Mouse (Mus musculus): ENCODE data around the gene Limd1. TPM values are rescaled to one million over a fixed set of nuclear protein-coding genes. Genes with fewer than 3 reads are reported as not detected.

Limd1 gene
- polyA plus RNA-seq, 1 experiment from 2014 or later, result 14.1 TPM

DNA sequence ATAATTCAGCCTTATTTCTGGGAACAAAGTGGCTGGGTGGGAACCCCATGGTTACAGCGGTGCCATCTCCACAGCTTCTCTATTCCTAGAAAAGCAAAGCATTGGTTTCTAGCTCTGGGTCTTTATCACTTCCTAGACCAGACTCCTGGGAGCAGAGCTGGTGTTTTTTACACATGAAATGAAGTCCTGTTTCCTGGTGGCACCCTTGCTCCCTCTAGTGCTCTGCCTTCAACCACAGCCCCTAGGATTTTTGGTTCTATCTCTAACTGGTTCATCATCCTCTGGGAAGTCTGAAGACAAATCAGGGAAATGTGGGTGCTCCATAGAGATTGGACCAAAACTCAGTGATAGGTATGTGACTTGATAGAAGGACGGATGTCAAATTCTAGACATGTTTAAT lies 28.9 kb downstream of the Limd1 start:
- Histone ChIP-seq H3K36me3 (replicated peaks; ENCODE audit: control insufficient read depth, insufficient read depth) (peaks cover under 1% of the 10 kb centered on the region; the same call in 1 of the 2 replicates), H3K27me3 (ENCODE audit: control insufficient read depth, insufficient read depth, low read length) (no peaks in the 10 kb centered on the region), H3K4me3 (replicated peaks; ENCODE audit: low read length) (no peak overlapping the region), H3K9ac (no peak overlapping the region), H3K27ac (no peak overlapping the region), H3K4me1 (replicated peaks; ENCODE audit: control insufficient read depth, insufficient read depth, low read length) (peaks cover 4% of the 10 kb centered on the region), H3K9me3 (ENCODE audit: control insufficient read depth, low read length) (no peaks in the 10 kb centered on the region), H3K4me2 (replicated peaks) (no peak overlapping the region)
- 87% methylated on average over 2 of the region's 2 CpGs for WGBS
- ATAC-seq (ENCODE audit: low FRiP score) (no peak), DNase-seq (ENCODE audit: low spot score) (no peak)

DNA sequence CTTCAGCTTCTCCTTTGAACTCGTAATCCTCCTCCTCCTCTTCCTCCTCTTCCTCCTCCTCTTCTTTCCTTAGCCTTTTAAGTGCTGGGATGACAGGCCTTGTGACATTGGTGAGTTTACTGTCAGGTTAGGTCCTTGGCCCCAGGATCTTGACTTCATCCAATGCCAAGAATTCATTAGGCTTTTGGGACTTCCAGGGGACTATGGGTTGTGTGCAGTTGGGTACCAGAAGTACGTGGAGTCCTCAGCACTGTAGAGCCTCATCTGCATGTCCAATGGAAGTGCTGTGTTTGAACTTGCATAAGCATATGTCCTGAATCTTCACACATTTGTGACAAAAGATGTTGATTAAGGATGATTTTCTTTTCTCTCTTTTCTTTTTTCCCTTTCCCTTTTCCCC lies 30.5 kb downstream of the Limd1 start:
- Histone ChIP-seq H3K9ac (no peak overlapping the region), H3K27ac (no peak overlapping the region), H3K9me3 (ENCODE audit: control insufficient read depth, low read length) (no peaks in the 10 kb centered on the region), H3K4me1 (replicated peaks; ENCODE audit: control insufficient read depth, insufficient read depth, low read length) (peaks cover 4% of the 10 kb centered on the region), H3K36me3 (replicated peaks; ENCODE audit: control insufficient read depth, insufficient read depth) (peaks cover 5% of the 10 kb centered on the region; the same call in 1 of the 2 replicates), H3K4me2 (replicated peaks) (no peak overlapping the region), H3K4me3 (replicated peaks; ENCODE audit: low read length) (no peak overlapping the region), H3K27me3 (ENCODE audit: control insufficient read depth, insufficient read depth, low read length) (no peaks in the 10 kb centered on the region)
- ATAC-seq (ENCODE audit: low FRiP score) (no peak), DNase-seq (ENCODE audit: low spot score) (no peak)
- WGBS, result 80% methylated on average over 2 of the region's 2 CpGs

DNA sequence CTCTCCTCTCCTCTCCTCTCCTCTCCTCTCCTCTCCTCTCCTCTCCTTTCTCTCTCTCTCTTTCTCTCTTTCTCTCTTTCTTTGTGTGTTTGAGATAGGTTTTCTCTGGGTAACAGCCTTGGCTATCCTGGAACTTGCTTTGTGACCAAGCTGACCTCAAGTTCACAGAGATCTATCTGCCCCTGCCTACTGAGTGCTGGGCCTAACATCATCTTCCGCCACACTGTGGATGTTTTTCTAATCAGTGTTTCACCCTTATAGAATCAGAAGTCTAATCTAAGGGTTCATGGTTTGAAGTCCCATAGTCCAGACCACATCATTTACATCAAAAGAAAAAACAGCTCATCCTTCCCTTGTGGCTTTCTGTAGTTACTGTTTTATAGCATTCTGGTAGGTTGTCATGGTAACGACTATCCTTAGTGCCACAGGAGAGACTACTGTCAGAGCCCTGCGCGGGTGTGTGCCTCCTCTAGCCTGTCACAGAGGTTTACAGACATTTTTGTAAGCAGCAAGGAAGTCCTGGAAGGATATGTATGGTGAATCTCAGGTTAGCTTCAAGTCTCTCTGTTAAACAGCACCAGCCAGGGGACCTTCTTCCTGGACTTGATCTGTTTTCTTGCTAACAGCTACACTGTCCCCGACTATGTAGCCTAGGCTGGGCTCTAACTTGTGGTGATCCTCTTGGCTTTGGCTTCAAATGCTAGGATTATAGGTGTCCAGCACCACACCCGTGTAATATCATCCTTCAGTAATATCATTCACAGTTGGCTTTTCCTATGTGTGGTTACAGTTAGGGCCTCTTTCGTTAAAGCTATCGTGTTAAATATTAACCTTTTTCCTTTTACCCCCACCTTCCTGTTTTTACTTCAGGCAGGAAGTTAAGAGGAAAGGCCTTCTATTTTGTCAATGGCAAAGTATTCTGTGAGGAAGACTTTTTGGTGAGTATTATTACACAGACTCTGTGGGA lies 31.4 kb downstream of the Limd1 start:
- peaks cover 5% of the 10 kb centered on the region; the same call in 1 of the 2 replicates for H3K36me3 ChIP-seq (replicated peaks; ENCODE audit: control insufficient read depth, insufficient read depth)

DNA sequence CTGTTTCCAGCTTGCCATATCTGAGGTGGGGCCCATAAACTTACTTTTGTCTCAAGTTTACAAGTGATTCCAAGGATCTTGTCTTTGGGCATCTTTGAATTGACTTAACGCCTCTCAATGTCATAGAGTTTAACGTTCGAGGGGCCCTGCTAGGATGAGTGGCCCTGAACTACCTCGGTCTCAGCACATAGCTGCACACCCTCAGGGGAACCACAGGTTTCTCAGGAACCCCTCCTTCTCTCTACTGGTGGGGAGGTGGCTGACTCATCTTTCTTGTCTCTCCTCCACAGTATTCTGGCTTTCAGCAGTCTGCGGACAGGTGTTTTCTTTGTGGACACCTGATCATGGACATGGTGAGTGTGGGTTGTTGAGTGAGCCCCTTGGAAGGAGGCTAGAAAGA lies 32.4 kb downstream of the Limd1 start:
- H3K9ac ChIP-seq, result no peak overlapping the region
- H3K36me3 ChIP-seq (replicated peaks; ENCODE audit: control insufficient read depth, insufficient read depth), result peaks cover 5% of the 10 kb centered on the region; the same call in 1 of the 2 replicates
- H3K4me3 ChIP-seq (replicated peaks; ENCODE audit: low read length), result no peak overlapping the region
- H3K27ac ChIP-seq, result no peak overlapping the region
- peaks cover 4% of the 10 kb centered on the region for H3K4me1 ChIP-seq (replicated peaks; ENCODE audit: control insufficient read depth, insufficient read depth, low read length)
- DNase-seq (ENCODE audit: low spot score), result no peak
- H3K4me2 ChIP-seq (replicated peaks), result no peak overlapping the region
- WGBS, result 94% methylated on average over 5 of the region's 5 CpGs
- no peak for ATAC-seq (ENCODE audit: low FRiP score)
- no peaks in the 10 kb centered on the region for H3K27me3 ChIP-seq (ENCODE audit: control insufficient read depth, insufficient read depth, low read length)
- H3K9me3 ChIP-seq (ENCODE audit: control insufficient read depth, low read length), result no peaks in the 10 kb centered on the region

More for the DNA sequence above, 31.4 kb downstream of the Limd1 start:
- Histone ChIP-seq H3K4me3 (replicated peaks; ENCODE audit: low read length) (no peak overlapping the region), H3K4me2 (replicated peaks) (no peak overlapping the region), H3K4me1 (replicated peaks; ENCODE audit: control insufficient read depth, insufficient read depth, low read length) (peaks cover 4% of the 10 kb centered on the region), H3K27me3 (ENCODE audit: control insufficient read depth, insufficient read depth, low read length) (no peaks in the 10 kb centered on the region), H3K9ac (no peak overlapping the region), H3K9me3 (ENCODE audit: control insufficient read depth, low read length) (no peaks in the 10 kb centered on the region), H3K27ac (no peak overlapping the region)
- DNase-seq (ENCODE audit: low spot score), result no peak
- 0 out of 2 replicates have a peak, but pooled peaks have one; percentile 48 for ATAC-seq (ENCODE audit: low FRiP score)
- WGBS, result 78% methylated on average over 8 of the region's 8 CpGs

DNA sequence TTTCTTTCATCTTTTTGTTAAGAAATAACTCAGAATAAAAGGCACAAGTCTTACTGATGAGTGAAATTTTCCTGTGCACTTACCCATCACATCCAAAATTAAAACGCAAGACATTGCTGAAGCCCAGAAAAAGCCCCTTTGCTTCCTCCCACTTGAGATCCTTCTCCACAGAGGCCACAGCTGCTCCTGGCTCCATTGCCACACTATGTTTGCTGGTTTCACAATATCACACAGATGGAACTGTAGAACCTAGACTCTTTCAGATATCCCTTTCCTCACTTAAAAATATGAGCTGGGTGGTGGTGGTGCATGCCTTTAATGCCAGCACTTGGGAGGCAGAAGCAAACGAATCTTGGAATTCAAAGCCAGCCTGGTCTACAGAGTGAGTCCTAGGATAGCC lies 34.0 kb downstream of the Limd1 start:
- Histone ChIP-seq H3K4me1 (replicated peaks; ENCODE audit: control insufficient read depth, insufficient read depth, low read length) (peaks cover 4% of the 10 kb centered on the region), H3K9ac (no peak overlapping the region), H3K27ac (no peak overlapping the region), H3K4me2 (replicated peaks) (no peak overlapping the region), H3K9me3 (ENCODE audit: control insufficient read depth, low read length) (no peaks in the 10 kb centered on the region), H3K4me3 (replicated peaks; ENCODE audit: low read length) (no peak overlapping the region), H3K27me3 (ENCODE audit: control insufficient read depth, insufficient read depth, low read length) (no peaks in the 10 kb centered on the region), H3K36me3 (replicated peaks; ENCODE audit: control insufficient read depth, insufficient read depth) (peaks cover 11% of the 10 kb centered on the region; the same call in 1 of the 2 replicates)
- DNase-seq (ENCODE audit: low spot score) (no peak), ATAC-seq (ENCODE audit: low FRiP score) (no peak)
- WGBS, result 92% methylated on average over 2 of the region's 2 CpGs

DNA sequence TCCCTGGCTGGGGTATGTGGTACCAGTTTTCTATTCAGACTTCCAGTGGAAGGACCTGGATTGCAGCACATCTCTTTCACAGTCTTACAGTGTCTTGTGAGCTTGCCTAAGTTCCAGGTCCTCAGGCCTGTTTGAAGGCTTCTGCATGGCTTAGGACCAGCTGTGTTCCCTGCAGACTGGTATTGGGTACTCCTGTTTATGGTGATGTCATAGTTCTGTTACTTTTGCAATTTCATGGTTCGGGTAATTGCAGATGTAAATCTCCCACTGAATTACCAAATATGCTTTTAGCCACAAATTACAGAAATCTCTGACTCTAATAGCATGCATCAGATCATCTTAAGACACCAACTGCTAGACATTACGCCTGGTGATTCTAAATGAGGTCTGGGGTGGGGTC lies 36.6 kb downstream of the Limd1 start:
- no peaks in the 10 kb centered on the region for H3K27me3 ChIP-seq (ENCODE audit: control insufficient read depth, insufficient read depth, low read length)
- 94% methylated on average over 2 of the region's 2 CpGs for WGBS
- ATAC-seq (ENCODE audit: low FRiP score), result no peak
- no peak overlapping the region for H3K9ac ChIP-seq
- no peak overlapping the region for H3K27ac ChIP-seq
- H3K4me3 ChIP-seq (replicated peaks; ENCODE audit: low read length), result no peak overlapping the region
- peaks cover under 1% of the 10 kb centered on the region for H3K4me1 ChIP-seq (replicated peaks; ENCODE audit: control insufficient read depth, insufficient read depth, low read length)
- no peaks in the 10 kb centered on the region for H3K9me3 ChIP-seq (ENCODE audit: control insufficient read depth, low read length)
- H3K4me2 ChIP-seq (replicated peaks), result no peak overlapping the region
- no peak for DNase-seq (ENCODE audit: low spot score)
- H3K36me3 ChIP-seq (replicated peaks; ENCODE audit: control insufficient read depth, insufficient read depth), result peaks cover 25% of the 10 kb centered on the region

DNA sequence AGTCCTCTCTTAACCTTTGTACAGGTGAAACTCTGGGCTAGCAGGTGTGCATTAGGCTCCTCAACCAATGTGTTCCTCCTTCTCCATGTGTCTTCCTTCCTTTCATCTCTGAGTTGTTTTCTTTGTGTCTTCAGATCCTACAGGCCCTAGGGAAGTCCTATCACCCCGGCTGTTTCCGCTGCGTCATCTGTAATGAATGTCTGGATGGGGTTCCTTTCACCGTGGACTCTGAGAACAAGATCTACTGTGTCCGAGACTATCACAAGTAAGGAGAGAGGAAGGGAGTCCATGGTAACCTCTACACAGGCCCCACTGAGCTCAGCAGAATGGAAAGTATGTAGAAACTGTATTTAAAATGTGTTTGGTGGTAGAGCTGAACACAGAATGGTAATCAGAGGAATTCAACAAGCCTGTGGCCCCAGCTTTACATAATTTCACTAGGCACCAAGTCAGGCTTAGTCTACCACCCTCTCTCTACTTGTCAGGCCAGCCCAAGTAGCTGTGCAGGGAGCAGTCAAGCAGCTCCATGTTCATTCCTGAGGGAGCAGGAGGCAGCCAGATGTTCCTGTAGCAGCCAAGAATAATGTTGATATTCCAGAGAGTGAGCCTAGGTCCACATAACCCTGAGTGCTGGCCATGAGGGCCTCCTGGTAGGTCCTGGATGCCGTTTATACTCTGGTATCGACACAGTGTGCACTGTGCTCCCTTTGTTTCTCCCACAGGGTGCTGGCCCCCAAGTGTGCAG lies 38.3 kb downstream of the Limd1 start:
- no peak overlapping the region; the same call in 1 of the 2 replicates for H3K27ac ChIP-seq
- no peaks in the 10 kb centered on the region for H3K9me3 ChIP-seq (ENCODE audit: control insufficient read depth, low read length)
- WGBS, result 97% methylated on average over 7 of the region's 7 CpGs
- ATAC-seq (ENCODE audit: low FRiP score), result no peak
- H3K36me3 ChIP-seq (replicated peaks; ENCODE audit: control insufficient read depth, insufficient read depth), result peaks cover 28% of the 10 kb centered on the region
- H3K27me3 ChIP-seq (ENCODE audit: control insufficient read depth, insufficient read depth, low read length), result no peaks in the 10 kb centered on the region
- no peaks in the 10 kb centered on the region for H3K4me1 ChIP-seq (replicated peaks; ENCODE audit: control insufficient read depth, insufficient read depth, low read length)
- H3K4me3 ChIP-seq (replicated peaks; ENCODE audit: low read length), result no peak overlapping the region
- no peak overlapping the region for H3K4me2 ChIP-seq (replicated peaks)
- no peak overlapping the region for H3K9ac ChIP-seq
- no peak for DNase-seq (ENCODE audit: low spot score)

DNA sequence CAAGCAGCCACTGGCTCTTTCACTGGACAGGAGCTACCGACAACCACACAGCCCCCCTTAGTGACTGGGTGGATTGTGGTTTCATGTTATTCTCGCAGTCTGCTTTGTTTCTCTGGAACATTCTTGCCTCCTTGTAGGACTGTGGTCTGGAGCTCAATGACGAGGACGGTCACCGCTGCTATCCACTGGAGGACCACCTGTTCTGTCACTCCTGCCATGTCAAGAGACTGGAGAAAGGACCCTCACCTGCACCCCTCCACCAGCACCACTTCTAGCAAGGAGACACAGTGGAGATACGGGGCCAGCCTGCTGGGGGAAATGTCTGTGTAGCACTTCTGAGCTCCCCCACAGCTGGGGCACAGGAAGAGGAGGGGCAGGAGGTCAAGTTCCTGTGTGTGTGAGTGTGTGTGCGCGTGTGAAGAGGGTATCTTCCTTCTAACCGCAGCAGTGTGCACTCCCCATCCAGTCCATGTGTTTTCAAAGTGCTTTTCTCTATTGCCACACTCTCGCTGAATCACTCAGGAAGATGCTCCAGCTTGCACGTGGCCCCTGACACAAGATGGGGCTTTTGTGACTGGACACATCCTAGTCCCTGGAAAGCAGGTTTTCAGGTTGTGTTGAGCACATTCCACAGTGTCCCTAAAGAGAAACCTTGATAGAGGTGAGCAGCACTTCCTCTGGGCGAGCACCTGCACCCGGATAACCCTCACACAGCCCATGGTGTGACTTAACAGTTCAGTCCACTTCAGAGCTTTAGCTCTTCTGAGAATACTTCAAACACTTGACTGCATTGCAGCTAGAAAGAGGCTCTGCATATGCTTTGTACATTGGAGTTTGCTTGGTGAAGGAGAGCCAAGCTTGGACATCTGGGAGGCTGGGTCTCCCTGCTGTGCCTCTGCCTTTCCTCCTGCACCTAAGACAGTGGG lies 40.7 kb downstream of the Limd1 start:
- DNase-seq (ENCODE audit: low spot score), result no peak
- WGBS, result 91% methylated on average over 13 of the region's 13 CpGs
- no peak for ATAC-seq (ENCODE audit: low FRiP score)

More for the DNA sequence above, 40.7 kb downstream of the Limd1 start:
- Histone ChIP-seq H3K36me3 (replicated peaks; ENCODE audit: control insufficient read depth, insufficient read depth) (peaks cover 24% of the 10 kb centered on the region), H3K27ac (no peak overlapping the region), H3K9me3 (ENCODE audit: control insufficient read depth, low read length) (no peaks in the 10 kb centered on the region), H3K4me2 (replicated peaks) (no peak overlapping the region), H3K4me3 (replicated peaks; ENCODE audit: low read length) (no peak overlapping the region), H3K4me1 (replicated peaks; ENCODE audit: control insufficient read depth, insufficient read depth, low read length) (no peaks in the 10 kb centered on the region), H3K27me3 (ENCODE audit: control insufficient read depth, insufficient read depth, low read length) (no peaks in the 10 kb centered on the region), H3K9ac (no peak overlapping the region)

Data from hindbrain, embryonic 14.5 days (tissue).